Mouse (Mus musculus): ENCODE measurements around the gene Akap10.

The Akap10 gene

DNA sequence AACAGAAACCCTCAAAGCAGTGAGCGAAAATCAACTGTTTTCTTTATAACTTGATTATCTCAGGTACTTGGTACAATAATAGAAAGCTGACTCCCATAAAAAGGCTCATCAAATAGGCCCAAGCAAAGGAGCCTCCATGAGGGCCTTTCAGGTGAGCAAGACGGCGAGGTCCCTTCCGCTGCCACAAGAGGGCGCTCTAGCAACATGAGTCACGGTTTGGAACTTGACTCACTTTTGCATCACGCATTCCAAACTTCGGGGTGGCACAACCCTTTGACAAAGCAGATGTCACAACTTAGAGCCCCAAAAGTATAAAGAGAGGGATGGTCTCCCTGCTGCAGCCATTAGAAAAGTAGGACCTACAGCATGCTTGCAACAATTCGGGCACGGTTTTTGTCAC, 20.6 kb upstream of the Akap10 start:
- H3K36me3 ChIP-seq (ENCODE audit: insufficient read depth, low read length): no peaks in the 10 kb centered on the region
- H3K9me3 ChIP-seq (ENCODE audit: low read length): peaks cover 14% of the 10 kb centered on the region
- no peaks in the 10 kb centered on the region for H3K27me3 ChIP-seq (ENCODE audit: insufficient read depth, low read length)
- peak; percentile 89 for TF ChIP-seq CTCF (conservative IDR thresholded peaks at IDR 0.05; ENCODE audit: low read length)
- TF ChIP-seq POU5F1 (IDR thresholded peaks at IDR 0.05; ENCODE audit: borderline replicate concordance, low read length): no peak
- H3K4me3 ChIP-seq (replicated peaks; ENCODE audit: low read length): no peak overlapping the region
- H3K4me1 ChIP-seq (replicated peaks; ENCODE audit: low read depth, low read length): peaks cover 10% of the 10 kb centered on the region; the same call in 1 of the 2 replicates

DNA sequence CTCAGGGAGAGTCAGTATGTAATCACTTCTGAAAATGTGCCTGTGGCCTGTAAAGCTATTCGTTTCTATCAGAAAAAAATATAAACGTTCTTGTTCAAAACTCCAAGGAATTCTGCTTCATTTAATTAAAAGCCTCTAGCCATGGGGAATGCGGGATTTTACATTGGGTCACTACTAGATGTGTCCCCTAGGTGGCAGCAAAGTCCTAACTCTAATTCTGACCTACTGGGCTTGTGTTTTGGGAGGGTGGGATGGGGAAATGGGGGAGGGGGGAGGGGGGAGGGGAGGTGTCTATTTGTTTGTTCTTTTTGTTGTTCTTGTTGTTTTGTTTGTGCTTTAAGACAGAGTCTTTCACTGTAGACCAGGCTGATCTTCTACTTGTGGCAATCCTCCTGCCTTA, 19.3 kb upstream of the Akap10 start:
- Histone ChIP-seq H3K36me3 (ENCODE audit: insufficient read depth, low read length) (no peaks in the 10 kb centered on the region), H3K9me3 (ENCODE audit: low read length) (peaks cover 14% of the 10 kb centered on the region), H3K27me3 (ENCODE audit: insufficient read depth, low read length) (no peaks in the 10 kb centered on the region), H3K4me3 (replicated peaks; ENCODE audit: low read length) (no peak overlapping the region), H3K4me1 (replicated peaks; ENCODE audit: low read depth, low read length) (peaks cover 5% of the 10 kb centered on the region; the same call in 1 of the 2 replicates)
- TF ChIP-seq NANOG (IDR thresholded peaks at IDR 0.05; ENCODE audit: borderline replicate concordance, low read length) (no peak), CTCF (conservative IDR thresholded peaks at IDR 0.05; ENCODE audit: low read length) (peak; percentile 60)

DNA sequence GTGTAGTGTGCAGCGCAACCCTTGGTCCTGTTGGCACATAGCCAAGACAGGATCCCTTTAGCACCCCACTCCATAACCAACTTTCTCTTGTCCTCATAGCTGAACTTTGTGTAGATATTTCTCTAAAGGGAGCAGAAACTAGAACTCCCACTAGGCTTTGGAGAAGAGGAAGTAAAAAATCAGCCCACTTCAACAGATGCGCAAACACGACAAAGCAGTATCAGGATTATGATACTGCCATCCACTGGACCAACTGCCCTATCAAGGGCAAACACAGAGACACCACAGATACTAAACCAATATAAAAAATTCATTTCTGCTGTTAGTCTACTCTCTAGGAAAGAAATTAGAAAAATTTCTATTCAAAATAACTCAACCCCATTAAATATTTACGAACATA, 16.6 kb upstream of the Akap10 start:
- Histone ChIP-seq H3K4me3 (replicated peaks; ENCODE audit: low read length) (no peak overlapping the region), H3K9me3 (ENCODE audit: low read length) (peaks cover 4% of the 10 kb centered on the region; the same call in 1 of the 2 replicates), H3K27me3 (ENCODE audit: insufficient read depth, low read length) (no peaks in the 10 kb centered on the region), H3K36me3 (ENCODE audit: insufficient read depth, low read length) (no peaks in the 10 kb centered on the region), H3K4me1 (replicated peaks; ENCODE audit: low read depth, low read length) (peaks cover 5% of the 10 kb centered on the region; the same call in 1 of the 2 replicates)
- TF ChIP-seq NANOG (IDR thresholded peaks at IDR 0.05; ENCODE audit: borderline replicate concordance, low read length): no peak
- no peak for TF ChIP-seq CTCF (conservative IDR thresholded peaks at IDR 0.05; ENCODE audit: low read length)
- no peak for TF ChIP-seq POU5F1 (IDR thresholded peaks at IDR 0.05; ENCODE audit: borderline replicate concordance, low read length)

DNA sequence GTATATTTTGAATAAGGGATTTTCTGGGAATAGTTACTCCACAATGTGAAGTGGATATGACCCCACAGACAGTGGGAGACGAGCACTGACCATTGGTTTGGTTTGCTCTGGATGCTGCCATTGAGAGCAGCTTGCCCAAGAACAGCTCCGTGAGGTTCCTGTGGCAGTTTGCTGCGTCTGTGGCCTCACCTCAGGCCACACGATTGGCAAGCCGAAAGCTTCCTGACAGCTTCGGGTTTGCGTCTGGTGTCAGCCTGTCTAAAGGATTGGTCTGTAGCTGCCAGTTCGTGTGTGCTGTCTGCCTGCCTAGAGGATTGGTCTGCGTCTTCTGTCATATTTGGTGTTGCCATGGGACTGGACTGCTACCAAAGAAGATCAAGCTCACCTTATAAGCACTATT, 14.4 kb upstream of the Akap10 start:
- H3K27me3 ChIP-seq (ENCODE audit: insufficient read depth, low read length): peaks cover 5% of the 10 kb centered on the region; the same call in 1 of the 2 replicates
- no peaks in the 10 kb centered on the region for H3K4me1 ChIP-seq (replicated peaks; ENCODE audit: low read depth, low read length)
- no peaks in the 10 kb centered on the region for H3K9me3 ChIP-seq (ENCODE audit: low read length)
- TF ChIP-seq POU5F1 (IDR thresholded peaks at IDR 0.05; ENCODE audit: borderline replicate concordance, low read length) (no peak), NANOG (IDR thresholded peaks at IDR 0.05; ENCODE audit: borderline replicate concordance, low read length) (no peak), CTCF (conservative IDR thresholded peaks at IDR 0.05; ENCODE audit: low read length) (no peak)
- no peaks in the 10 kb centered on the region for H3K36me3 ChIP-seq (ENCODE audit: insufficient read depth, low read length)
- no peak overlapping the region for H3K4me3 ChIP-seq (replicated peaks; ENCODE audit: low read length)

DNA sequence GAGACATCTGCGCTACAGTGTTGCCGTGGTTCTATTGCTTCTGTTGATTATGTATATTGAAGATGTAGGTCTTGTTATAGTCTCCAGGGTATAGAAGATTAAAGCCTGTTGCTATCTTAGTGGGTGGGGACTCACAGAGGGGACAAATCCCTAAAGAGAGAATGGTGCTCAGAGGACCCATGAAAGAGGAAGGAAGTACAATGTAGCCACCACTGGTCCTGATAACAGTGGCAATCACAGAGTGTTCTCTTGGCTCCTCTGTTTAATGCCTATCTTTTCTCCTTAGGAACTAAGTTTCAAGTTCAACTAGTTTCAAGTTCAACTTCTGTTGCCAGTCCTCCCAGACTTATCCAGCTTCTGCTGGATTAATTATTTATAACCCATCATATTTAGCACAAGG, 12.9 kb upstream of the Akap10 start:
- Histone ChIP-seq H3K4me1 (replicated peaks; ENCODE audit: low read depth, low read length) (no peaks in the 10 kb centered on the region), H3K27me3 (ENCODE audit: insufficient read depth, low read length) (peaks cover 5% of the 10 kb centered on the region; the same call in 1 of the 2 replicates), H3K36me3 (ENCODE audit: insufficient read depth, low read length) (no peaks in the 10 kb centered on the region), H3K4me3 (replicated peaks; ENCODE audit: low read length) (no peak overlapping the region), H3K9me3 (ENCODE audit: low read length) (no peaks in the 10 kb centered on the region)
- TF ChIP-seq CTCF (conservative IDR thresholded peaks at IDR 0.05; ENCODE audit: low read length) (no peak), POU5F1 (IDR thresholded peaks at IDR 0.05; ENCODE audit: borderline replicate concordance, low read length) (no peak), NANOG (IDR thresholded peaks at IDR 0.05; ENCODE audit: borderline replicate concordance, low read length) (no peak)

DNA sequence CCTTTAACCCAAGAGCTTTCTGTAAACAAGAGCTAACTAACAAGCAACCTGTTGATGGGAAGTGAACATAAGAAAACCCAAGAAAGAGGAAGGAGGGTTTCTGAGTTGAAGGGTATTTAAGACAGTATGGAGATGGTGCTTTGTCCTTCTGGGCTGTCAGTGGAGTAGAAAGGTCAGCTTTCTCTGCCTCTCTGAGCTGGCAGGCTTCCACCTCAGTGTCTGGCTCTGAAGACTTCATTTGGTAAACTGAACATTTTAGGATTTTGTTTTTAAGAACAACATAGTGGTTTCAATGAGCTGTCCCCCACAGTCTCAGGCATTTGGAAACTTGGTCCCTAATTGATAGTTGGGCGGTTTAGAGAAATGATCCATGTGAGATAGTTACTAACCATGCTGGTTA, 7.7 kb upstream of the Akap10 start:
- no peaks in the 10 kb centered on the region for H3K4me1 ChIP-seq (replicated peaks; ENCODE audit: low read depth, low read length)

DNA sequence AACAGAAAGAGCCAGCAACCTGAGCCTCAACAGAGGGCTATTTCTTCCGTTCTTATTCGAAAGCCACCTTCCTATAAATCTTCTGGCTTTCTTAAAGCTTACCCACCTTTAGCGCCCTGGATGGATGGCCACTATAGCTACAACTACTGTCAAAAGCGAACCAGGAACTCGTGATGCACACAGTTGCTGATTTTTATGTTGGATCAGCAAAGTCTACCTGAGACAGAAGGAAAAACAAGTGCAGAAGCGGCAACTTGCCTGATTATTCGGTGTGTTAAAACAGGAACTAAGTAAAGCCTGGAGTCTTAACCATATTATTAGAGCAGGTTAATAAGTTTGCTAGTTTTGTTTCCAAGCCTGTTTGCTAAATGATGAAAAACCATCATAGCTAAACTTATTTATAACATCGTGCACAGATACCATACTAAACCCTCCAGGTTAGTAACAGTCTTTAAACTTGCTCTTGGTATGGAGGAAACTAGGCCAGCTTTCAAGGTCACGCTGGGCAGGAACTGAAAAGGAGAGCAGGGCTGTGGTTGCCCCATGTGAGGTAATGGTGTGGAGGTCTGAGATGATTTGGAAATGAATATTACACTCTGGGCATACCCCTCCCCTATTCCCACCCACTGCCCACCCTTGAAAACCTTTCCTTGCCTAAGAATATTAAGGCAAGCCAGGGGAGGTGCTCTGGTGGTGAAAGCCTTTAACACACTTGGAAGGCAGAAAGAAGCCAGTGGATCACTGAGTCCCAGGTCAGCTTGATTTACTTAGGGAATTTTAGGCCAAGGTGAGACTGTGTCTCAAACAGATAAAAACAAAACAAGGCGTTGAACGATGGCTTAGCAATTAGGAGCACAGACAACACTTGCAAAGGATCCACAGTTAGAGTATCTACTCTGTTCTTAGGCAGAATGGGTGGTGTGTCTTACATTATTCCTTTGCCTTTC, 861 bp upstream of the Akap10 start:
- H3K4me1 ChIP-seq (replicated peaks; ENCODE audit: low read depth, low read length): peaks cover 35% of the 10 kb centered on the region
- peaks cover 4% of the 10 kb centered on the region; the same call in 1 of the 2 replicates for H3K36me3 ChIP-seq (ENCODE audit: insufficient read depth, low read length)
- no peaks in the 10 kb centered on the region for H3K9me3 ChIP-seq (ENCODE audit: low read length)
- H3K27me3 ChIP-seq (ENCODE audit: insufficient read depth, low read length): peaks cover 5% of the 10 kb centered on the region; the same call in 1 of the 2 replicates
- no peak for TF ChIP-seq CTCF (conservative IDR thresholded peaks at IDR 0.05; ENCODE audit: low read length)
- TF ChIP-seq NANOG (IDR thresholded peaks at IDR 0.05; ENCODE audit: borderline replicate concordance, low read length): no peak
- no peak for TF ChIP-seq POU5F1 (IDR thresholded peaks at IDR 0.05; ENCODE audit: borderline replicate concordance, low read length)
- H3K4me3 ChIP-seq (replicated peaks; ENCODE audit: low read length): peak overlapping the region; percentile 93

More for the DNA sequence above, 7.7 kb upstream of the Akap10 start:
- Histone ChIP-seq H3K27me3 (ENCODE audit: insufficient read depth, low read length) (peaks cover 10% of the 10 kb centered on the region), H3K4me3 (replicated peaks; ENCODE audit: low read length) (no peak overlapping the region), H3K9me3 (ENCODE audit: low read length) (no peaks in the 10 kb centered on the region), H3K36me3 (ENCODE audit: insufficient read depth, low read length) (no peaks in the 10 kb centered on the region)
- TF ChIP-seq CTCF (conservative IDR thresholded peaks at IDR 0.05; ENCODE audit: low read length): no peak
- TF ChIP-seq NANOG (IDR thresholded peaks at IDR 0.05; ENCODE audit: borderline replicate concordance, low read length): no peak
- no peak for TF ChIP-seq POU5F1 (IDR thresholded peaks at IDR 0.05; ENCODE audit: borderline replicate concordance, low read length)

DNA sequence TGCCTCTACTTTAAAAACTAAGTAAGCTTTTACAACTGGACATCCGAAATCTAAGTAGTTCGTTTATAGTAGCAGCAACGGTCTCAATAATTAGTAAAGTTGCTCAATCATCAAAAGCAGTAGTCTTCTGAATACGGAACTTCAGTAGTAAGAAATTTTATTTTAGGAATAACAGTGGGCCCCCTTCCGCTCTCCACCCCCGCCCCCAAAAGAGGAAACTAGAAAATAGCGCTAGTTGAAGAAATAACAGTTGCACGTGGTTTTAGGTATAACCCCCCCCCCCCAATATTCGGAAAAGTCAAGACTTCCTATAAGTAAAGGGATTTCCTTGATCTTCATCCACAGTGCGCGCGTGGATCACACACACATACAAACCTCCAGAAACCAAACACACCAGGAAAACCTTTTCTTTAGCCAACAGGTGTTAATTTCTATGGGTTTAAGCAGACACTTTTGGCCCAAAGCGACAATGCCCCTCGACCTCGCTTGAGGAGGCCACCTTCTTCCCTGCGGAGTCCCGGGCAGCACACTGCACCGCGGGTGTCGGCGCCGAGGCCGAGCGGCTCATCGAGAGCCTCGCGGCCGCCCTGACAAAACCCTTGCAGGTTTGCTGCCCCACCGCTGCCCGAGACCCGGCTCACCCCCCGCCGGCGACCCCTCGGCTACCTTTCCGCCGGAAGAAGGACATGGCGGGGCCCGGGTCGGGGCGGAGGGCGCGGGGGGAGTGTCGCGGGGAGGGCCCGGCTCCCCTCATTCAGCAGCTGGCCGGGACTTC, 542 bp downstream of the Akap10 start:
- H3K36me3 ChIP-seq (ENCODE audit: insufficient read depth, low read length): peaks cover 12% of the 10 kb centered on the region; the same call in 1 of the 2 replicates
- no peak for TF ChIP-seq CTCF (conservative IDR thresholded peaks at IDR 0.05; ENCODE audit: low read length)
- TF ChIP-seq POU5F1 (IDR thresholded peaks at IDR 0.05; ENCODE audit: borderline replicate concordance, low read length): no peak
- TF ChIP-seq NANOG (IDR thresholded peaks at IDR 0.05; ENCODE audit: borderline replicate concordance, low read length): no peak
- H3K27me3 ChIP-seq (ENCODE audit: insufficient read depth, low read length): peaks cover 3% of the 10 kb centered on the region; the same call in 1 of the 2 replicates
- H3K9me3 ChIP-seq (ENCODE audit: low read length): no peaks in the 10 kb centered on the region
- H3K4me3 ChIP-seq (replicated peaks; ENCODE audit: low read length): peak overlapping the region; percentile 93
- peaks cover 35% of the 10 kb centered on the region for H3K4me1 ChIP-seq (replicated peaks; ENCODE audit: low read depth, low read length)
